Mouse (Mus musculus): ENCODE results near the gene Nol12. TPM values are rescaled to one million over a fixed set of nuclear protein-coding genes. Genes with fewer than 3 reads are reported as not detected.

The Nol12 gene
- polyA plus RNA-seq, 1 experiment from 2014 or later, result 53.8 TPM

DNA sequence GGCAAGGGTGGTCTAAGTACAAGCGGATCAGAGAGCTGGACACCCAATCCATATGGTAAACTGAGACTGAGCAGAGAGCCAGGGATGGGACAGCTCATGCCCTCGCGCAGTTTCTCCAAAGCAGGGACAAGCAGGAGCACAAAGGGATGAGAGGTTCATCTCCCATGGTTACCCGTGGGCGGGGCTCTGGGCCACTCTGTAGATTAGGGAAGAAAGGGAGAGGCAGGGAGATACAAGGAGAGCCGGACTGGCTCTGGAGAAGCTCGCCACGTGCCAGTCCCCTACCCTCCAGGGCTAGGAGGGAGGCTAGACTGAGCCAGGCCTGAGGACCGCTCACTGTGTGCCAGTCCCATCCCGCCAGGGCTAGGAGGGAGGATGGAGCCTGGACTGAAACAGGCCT is 2.6 kb downstream of the Nol12 start:
- WGBS, result 82% methylated on average over 10 of the region's 10 CpGs
- Histone ChIP-seq H3K4me1 (peaks cover 21% of the 10 kb centered on the region), H3K4me3 (no peak overlapping the region), H3K4me2 (replicated peaks) (no peak overlapping the region), H3K9me3 (replicated peaks) (no peaks in the 10 kb centered on the region), H3K36me3 (peaks cover 48% of the 10 kb centered on the region), H3K9ac (no peak overlapping the region), H3K27me3 (0 out of 2 replicates have a peak, but pooled peaks cover 2% of the 10 kb centered on the region), H3K27ac (no peak overlapping the region)
- no peak for ATAC-seq (ENCODE audit: low FRiP score)

DNA sequence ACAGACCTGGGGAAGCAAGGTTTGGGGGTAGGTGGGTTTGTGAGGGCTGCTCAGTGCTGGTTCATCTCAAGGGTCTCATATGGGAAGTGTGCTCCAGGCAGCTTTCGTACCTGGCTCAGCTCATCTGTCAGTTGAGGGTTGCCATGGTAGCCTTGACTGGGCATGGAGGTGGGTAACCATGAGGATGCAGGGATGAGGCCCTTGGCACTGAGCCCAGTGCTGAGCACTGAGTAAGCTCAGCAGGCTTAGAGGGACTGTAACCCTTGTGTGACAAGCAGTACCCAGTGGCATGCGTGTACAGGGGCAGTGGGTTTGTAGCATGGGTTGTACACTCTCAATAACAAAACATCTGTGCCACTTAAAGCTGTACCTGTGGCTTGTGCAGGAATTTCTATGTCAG is 3.2 kb downstream of the Nol12 start:
- Histone ChIP-seq H3K9me3 (replicated peaks) (no peaks in the 10 kb centered on the region), H3K9ac (no peak overlapping the region)
- 91% methylated on average over 2 of the region's 2 CpGs for WGBS

DNA sequence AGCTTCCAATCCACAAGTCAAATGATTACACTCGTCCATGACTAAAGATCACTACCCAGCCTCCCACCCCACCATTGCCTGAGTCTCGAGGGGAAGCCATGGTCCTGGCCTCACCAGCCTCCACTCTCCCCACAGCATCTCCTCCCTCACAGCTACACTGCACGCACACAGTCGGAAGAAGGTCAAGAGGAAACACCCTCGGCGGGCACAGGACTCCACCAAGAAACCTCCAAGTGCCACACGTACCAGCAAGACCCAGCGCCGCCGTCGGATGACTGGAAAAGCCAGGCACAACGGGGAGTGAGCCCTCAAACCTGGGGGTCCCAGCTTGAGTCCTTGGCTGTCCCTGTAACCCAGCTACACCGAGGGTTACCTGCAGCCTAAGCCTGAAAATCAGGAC is 5.6 kb downstream of the Nol12 start:
- H3K4me2 ChIP-seq (replicated peaks), result no peak overlapping the region
- H3K4me3 ChIP-seq, result no peak overlapping the region
- no peaks in the 10 kb centered on the region for H3K9me3 ChIP-seq (replicated peaks)
- no peak overlapping the region for H3K9ac ChIP-seq
- no peaks in the 10 kb centered on the region for H3K27me3 ChIP-seq
- no peak for ATAC-seq (ENCODE audit: low FRiP score)
- no peak overlapping the region for H3K27ac ChIP-seq
- peaks cover 48% of the 10 kb centered on the region for H3K36me3 ChIP-seq
- WGBS, result 94% methylated on average over 13 of the region's 13 CpGs
- peaks cover 25% of the 10 kb centered on the region for H3K4me1 ChIP-seq

More for the DNA sequence above, 3.2 kb downstream of the Nol12 start:
- ATAC-seq (ENCODE audit: low FRiP score), result no peak
- Histone ChIP-seq H3K4me3 (no peak overlapping the region), H3K4me2 (replicated peaks) (no peak overlapping the region), H3K36me3 (peaks cover 48% of the 10 kb centered on the region), H3K27me3 (no peaks in the 10 kb centered on the region), H3K27ac (no peak overlapping the region), H3K4me1 (peaks cover 26% of the 10 kb centered on the region)

DNA sequence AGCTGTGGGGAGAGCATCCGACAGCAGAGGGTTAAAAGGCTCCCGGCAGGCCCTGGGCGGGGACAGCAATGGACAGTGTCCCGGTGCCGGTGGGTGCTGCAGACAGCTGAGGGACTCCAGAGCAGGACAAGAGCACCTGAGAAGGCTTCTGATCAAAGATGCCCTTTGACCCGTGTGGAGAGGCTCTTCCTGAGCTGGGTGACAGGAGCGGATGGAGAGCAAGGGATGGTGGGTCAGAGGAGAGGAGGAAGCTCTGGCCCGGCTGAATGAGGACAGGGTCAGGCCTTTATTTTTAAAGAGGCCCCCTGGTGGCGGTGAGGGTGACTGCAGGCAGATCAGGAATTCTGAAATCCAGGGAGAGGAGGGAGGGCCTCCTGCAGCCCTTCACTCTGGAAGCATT is 7.9 kb downstream of the Nol12 start:
- peak overlapping the region; percentile 54 for H3K4me2 ChIP-seq (replicated peaks)
- no peaks in the 10 kb centered on the region for H3K9me3 ChIP-seq (replicated peaks)
- peaks cover 14% of the 10 kb centered on the region for H3K4me1 ChIP-seq
- H3K27me3 ChIP-seq, result no peaks in the 10 kb centered on the region
- H3K9ac ChIP-seq, result peak overlapping the region; percentile 68
- peak overlapping the region; percentile 28 for H3K4me3 ChIP-seq
- 3% methylated on average over 9 of the region's 9 CpGs for WGBS
- ATAC-seq (ENCODE audit: low FRiP score), result peak; percentile 70
- peaks cover 38% of the 10 kb centered on the region for H3K36me3 ChIP-seq
- H3K27ac ChIP-seq, result peak overlapping the region; percentile 60; the same call in 1 of the 2 replicates

DNA sequence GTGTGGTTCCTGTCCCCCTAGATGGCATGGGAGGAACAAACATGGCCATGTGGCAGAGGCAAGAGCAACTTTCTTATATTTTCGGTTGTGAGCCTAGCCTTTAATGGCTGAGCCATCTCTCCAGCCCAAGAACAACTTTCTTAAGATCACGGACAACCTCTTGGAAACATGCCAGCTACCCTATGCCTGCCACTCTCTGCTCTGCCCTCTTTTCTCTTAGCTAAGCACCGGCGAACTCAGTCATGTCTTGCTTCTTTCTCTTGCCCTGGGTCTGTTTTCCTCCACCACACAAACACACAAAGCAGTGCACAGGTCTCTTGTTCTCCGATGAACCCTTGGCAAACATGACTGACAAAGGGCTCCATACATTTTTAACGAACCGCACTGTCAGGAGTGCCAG is 11.5 kb downstream of the Nol12 start:
- H3K27me3 ChIP-seq, result no peaks in the 10 kb centered on the region
- H3K4me2 ChIP-seq (replicated peaks), result no peak overlapping the region
- WGBS, result 75% methylated on average over 7 of the region's 7 CpGs
- ATAC-seq (ENCODE audit: low FRiP score), result no peak
- H3K4me1 ChIP-seq, result peaks cover 30% of the 10 kb centered on the region
- no peak overlapping the region for H3K9ac ChIP-seq
- H3K36me3 ChIP-seq, result peaks cover 11% of the 10 kb centered on the region
- no peak overlapping the region for H3K4me3 ChIP-seq
- no peaks in the 10 kb centered on the region for H3K9me3 ChIP-seq (replicated peaks)
- no peak overlapping the region for H3K27ac ChIP-seq

DNA sequence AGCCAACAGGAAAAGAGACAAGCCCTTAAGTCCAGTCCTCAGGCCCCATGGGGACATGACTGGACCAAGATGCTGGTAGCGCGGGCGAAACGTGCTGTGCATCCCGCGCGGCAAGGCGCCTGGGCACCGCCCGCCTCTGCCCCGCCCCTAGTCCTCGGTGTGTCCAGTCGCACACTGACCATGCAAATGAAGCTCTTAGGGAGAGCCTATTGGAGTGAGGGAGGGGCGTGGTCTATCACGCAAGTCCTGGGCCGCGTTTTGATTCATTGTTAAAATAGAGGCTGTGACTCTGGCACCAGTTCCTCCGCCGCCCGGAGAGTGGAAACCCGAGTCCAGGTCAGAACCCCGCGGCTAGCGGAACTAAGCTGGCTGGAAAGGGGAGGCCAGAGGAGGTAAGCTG is 12.9 kb downstream of the Nol12 start, which contains the start of gene Triobp:
Gene Triobp (plus strand): TSS at position 68 of the 400 bp plus-strand sequence.
- WGBS, result under 1% methylated on average over 24 of the region's 24 CpGs
- H3K4me3 ChIP-seq, result peak within 1 kb of the TSS; percentile 58
- H3K4me2 ChIP-seq (replicated peaks), result peak within 1 kb of the TSS; percentile 69
- H3K27ac ChIP-seq, result peak within 1 kb of the TSS; percentile 77
- peak within 1 kb of the TSS; percentile 78 for H3K9ac ChIP-seq
- no peaks in the 10 kb centered on the region for H3K9me3 ChIP-seq (replicated peaks)
- peak; percentile 97 for ATAC-seq (ENCODE audit: low FRiP score)
- no peaks in the 10 kb centered on the region for H3K27me3 ChIP-seq
- peaks cover 28% of the 10 kb centered on the region for H3K4me1 ChIP-seq
- peaks cover 19% of the 10 kb centered on the region for H3K36me3 ChIP-seq

DNA sequence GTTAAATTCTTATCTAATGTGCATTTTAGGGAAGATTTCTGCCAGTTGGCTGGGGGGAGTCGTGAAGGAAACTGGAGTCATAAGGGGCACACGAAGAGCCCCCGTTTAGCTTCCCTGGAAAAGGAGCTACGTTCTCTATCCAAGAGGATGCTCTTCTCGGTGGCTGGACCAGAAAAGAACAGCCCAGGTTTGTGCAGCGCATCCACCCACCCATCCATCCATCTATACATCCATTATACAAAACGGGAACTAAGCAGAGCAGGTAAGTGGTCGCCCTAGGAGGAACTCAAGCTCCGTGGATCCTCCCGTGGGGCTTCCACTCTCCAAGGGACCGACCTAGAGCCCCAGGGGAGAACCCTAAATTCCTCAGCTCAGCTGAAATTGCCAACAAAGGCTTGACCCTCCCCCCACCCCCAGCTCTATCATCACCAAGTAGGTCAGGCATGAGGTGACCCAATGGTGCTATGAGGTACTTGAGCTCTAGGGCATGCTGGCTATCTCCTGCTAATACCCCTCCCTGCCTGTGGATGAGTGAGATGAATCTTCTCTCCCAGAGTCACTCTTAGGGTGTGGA is 13.5 kb downstream of the Nol12 start:
- peak overlapping the region; percentile 58 for H3K4me3 ChIP-seq
- 3% methylated on average over 11 of the region's 11 CpGs for WGBS
- H3K9ac ChIP-seq, result peak overlapping the region; percentile 78
- no peaks in the 10 kb centered on the region for H3K27me3 ChIP-seq
- peak overlapping the region; percentile 69 for H3K4me2 ChIP-seq (replicated peaks)
- peak; percentile 61 for ATAC-seq (ENCODE audit: low FRiP score)
- H3K27ac ChIP-seq, result peak overlapping the region; percentile 77
- H3K36me3 ChIP-seq, result peaks cover 23% of the 10 kb centered on the region
- H3K4me1 ChIP-seq, result peaks cover 23% of the 10 kb centered on the region
- H3K9me3 ChIP-seq (replicated peaks), result no peaks in the 10 kb centered on the region

DNA sequence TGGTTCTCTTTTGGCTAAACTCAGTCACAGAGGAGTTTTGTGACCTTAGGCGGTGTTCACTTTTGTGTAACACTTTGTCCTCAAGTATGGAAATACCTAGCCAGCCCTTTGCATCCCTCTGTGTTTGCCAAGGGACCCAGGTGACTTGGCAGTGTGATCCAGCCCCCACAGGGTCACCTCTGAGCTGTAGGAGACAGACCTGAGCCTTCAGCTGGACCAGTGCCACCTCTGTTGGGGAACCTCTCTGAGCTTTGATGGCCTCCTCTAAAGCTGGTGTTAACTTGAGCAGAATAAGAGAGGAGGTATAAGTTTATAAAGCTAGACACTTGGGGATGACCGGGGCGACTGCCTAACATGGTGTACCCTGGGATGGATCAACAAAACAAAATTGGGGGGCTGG is 14.2 kb downstream of the Nol12 start:
- H3K36me3 ChIP-seq, result peaks cover 30% of the 10 kb centered on the region
- ATAC-seq (ENCODE audit: low FRiP score), result no peak
- no peak overlapping the region for H3K9ac ChIP-seq
- H3K9me3 ChIP-seq (replicated peaks), result no peaks in the 10 kb centered on the region
- H3K27ac ChIP-seq, result no peak overlapping the region
- peak overlapping the region; percentile 69 for H3K4me2 ChIP-seq (replicated peaks)
- 99% methylated on average over 3 of the region's 3 CpGs for WGBS
- H3K4me3 ChIP-seq, result peak overlapping the region; percentile 58
- H3K27me3 ChIP-seq, result no peaks in the 10 kb centered on the region
- peaks cover 23% of the 10 kb centered on the region for H3K4me1 ChIP-seq

DNA sequence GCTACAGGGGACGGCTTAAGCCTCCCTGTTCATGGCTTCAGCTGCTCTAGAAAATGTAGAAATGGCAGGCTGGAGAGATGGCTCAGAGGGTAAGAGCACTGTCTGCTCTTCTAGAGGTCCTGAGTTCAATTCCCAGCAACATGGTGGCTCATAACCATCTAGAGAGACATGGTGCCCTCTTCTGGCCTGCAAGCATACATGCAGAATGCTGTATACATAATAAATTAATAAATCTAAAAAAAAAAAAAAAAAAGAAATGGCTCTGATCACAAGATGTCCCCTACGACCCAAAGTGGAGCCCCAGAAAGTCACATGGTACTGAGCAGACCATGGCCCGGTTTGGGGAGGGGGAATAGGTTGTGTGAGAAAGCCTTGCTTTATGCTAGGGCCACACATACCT is 20.9 kb downstream of the Nol12 start:
- 75% methylated on average over 3 of the region's 3 CpGs for WGBS
- Histone ChIP-seq H3K9ac (no peak overlapping the region), H3K4me2 (replicated peaks) (no peak overlapping the region), H3K4me1 (peaks cover 7% of the 10 kb centered on the region; the same call in 1 of the 2 replicates), H3K36me3 (peaks cover 66% of the 10 kb centered on the region), H3K27me3 (no peaks in the 10 kb centered on the region), H3K9me3 (replicated peaks) (no peaks in the 10 kb centered on the region), H3K4me3 (no peak overlapping the region), H3K27ac (no peak overlapping the region)
- ATAC-seq (ENCODE audit: low FRiP score), result no peak

DNA sequence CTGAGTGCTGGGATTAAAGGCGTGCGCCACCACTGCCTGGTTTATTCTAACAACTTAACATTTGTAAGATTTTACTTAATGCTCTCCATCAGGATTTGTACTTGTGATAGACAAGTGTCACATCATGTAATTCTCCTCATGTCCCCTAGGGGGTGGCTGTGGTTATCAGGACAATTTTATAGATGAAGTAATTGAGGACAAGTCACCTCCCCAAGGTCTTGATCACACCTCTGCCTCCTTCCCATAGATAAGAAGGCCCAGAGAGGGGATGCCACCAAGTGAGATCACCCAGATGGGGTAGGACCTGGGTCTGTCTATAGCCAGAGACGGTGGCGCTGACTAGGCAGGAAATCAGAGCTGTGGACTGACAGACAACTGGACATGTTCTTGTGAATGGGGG is 21.6 kb downstream of the Nol12 start:
- 84% methylated on average over 4 of the region's 4 CpGs for WGBS
- H3K27ac ChIP-seq, result no peak overlapping the region
- no peak overlapping the region for H3K4me3 ChIP-seq
- no peak for ATAC-seq (ENCODE audit: low FRiP score)
- no peak overlapping the region for H3K9ac ChIP-seq
- no peaks in the 10 kb centered on the region for H3K27me3 ChIP-seq
- no peak overlapping the region for H3K4me2 ChIP-seq (replicated peaks)
- peaks cover 3% of the 10 kb centered on the region; the same call in 1 of the 2 replicates for H3K4me1 ChIP-seq
- peaks cover 67% of the 10 kb centered on the region for H3K36me3 ChIP-seq
- no peaks in the 10 kb centered on the region for H3K9me3 ChIP-seq (replicated peaks)

DNA sequence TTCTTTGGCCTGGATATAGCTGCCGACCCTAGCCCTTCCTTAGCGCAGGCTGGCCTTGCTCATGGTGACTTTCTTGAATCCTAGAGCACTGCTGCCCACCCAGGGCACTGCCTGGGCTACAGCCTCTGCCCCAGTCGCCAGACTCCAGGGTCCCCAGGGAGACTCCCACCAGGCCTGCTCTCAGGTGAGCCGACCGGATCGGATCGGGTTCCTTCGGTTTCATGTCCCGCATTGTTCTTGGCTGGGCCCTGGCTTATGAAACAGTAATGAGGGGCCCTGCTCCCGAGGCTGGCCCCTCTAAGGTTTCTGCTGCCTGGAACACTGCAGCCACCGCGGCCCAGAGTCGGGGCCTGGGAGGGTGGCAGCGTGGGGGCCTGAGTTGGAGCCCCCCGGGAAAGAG is 22.3 kb downstream of the Nol12 start:
- no peak for ATAC-seq (ENCODE audit: low FRiP score)
- H3K27me3 ChIP-seq, result no peaks in the 10 kb centered on the region
- no peak overlapping the region for H3K4me3 ChIP-seq
- 0 out of 2 replicates have a peak overlapping the region, but pooled peaks have one; percentile 2 for H3K27ac ChIP-seq
- peaks cover 66% of the 10 kb centered on the region for H3K36me3 ChIP-seq
- peaks cover 3% of the 10 kb centered on the region; the same call in 1 of the 2 replicates for H3K4me1 ChIP-seq
- WGBS, result 68% methylated on average over 15 of the region's 15 CpGs
- 0 out of 2 replicates have a peak overlapping the region, but pooled peaks have one; percentile 41 for H3K9ac ChIP-seq
- H3K9me3 ChIP-seq (replicated peaks), result no peaks in the 10 kb centered on the region
- no peak overlapping the region for H3K4me2 ChIP-seq (replicated peaks)

DNA sequence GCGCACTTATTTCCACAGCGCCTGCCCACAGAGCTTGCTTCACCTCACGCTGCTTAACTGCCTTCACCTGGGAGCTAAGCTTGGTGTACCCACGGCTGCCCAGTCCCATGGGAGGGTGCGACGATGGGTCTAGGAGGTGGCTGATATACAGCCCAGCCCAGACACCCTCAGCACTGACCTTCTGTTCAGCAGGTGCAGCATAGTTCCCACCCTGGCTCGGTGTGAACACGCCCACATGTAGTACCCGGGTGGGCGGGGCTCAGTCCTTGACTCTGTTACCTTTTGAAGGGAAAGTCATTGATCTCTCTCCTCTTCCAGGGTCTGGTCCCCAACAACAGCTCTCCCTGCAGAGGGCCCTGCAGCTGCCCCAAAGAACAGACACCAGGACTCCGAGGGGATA is 24.8 kb downstream of the Nol12 start:
- WGBS, result 91% methylated on average over 11 of the region's 11 CpGs
- Histone ChIP-seq H3K9me3 (replicated peaks) (no peaks in the 10 kb centered on the region), H3K36me3 (peaks cover 51% of the 10 kb centered on the region), H3K9ac (no peak overlapping the region), H3K4me1 (peaks cover 3% of the 10 kb centered on the region; the same call in 1 of the 2 replicates), H3K27me3 (no peaks in the 10 kb centered on the region), H3K27ac (no peak overlapping the region), H3K4me3 (no peak overlapping the region), H3K4me2 (replicated peaks) (no peak overlapping the region)
- ATAC-seq (ENCODE audit: low FRiP score), result no peak

DNA sequence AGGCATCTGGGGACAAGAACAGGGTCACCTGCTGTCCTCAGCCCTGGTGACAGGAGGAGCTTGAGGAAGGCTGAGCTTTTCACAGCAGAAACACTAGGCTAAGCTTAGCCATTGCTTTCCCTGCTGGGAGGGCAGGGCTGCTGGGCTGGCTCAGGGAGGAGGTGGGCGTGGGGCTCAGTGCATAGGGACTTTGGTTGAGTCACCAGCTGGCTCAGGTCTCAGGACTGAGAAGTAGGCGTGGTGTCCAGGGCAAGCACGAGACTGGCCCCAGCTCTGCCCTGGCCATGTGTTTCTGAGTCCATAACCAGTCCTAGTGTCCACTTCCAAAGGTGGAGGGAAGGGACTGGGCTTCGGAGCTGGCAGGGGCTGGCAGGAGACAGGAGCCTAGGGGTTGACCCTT is 25.4 kb downstream of the Nol12 start:
- Histone ChIP-seq H3K9me3 (replicated peaks) (no peaks in the 10 kb centered on the region), H3K4me3 (no peak overlapping the region), H3K4me1 (peaks cover 3% of the 10 kb centered on the region; the same call in 1 of the 2 replicates), H3K9ac (no peak overlapping the region), H3K27ac (no peak overlapping the region), H3K36me3 (peaks cover 48% of the 10 kb centered on the region), H3K27me3 (no peaks in the 10 kb centered on the region), H3K4me2 (replicated peaks) (no peak overlapping the region)
- WGBS, result 78% methylated on average over 4 of the region's 4 CpGs
- no peak for ATAC-seq (ENCODE audit: low FRiP score)

Measured in hindbrain, embryonic 12.5 days (tissue).